Mouse (Mus musculus) bone marrow macrophage, adult 2 months (primary cell): Measurements from ENCODE around the gene Nap1l3. TPM values are rescaled to one million over a fixed set of nuclear protein-coding genes. Genes with fewer than 3 reads are reported as not detected.

Experiments
- H3K27ac ChIP-seq: 2 replicates; pipeline ENCODE4 v1.5.1; 2012; ENCODE audit warnings: low read depth, low read length; ENCODE audit not compliant: insufficient read depth
- H3K4me1 ChIP-seq: 2 replicates; pipeline ENCODE4 v1.6.1; 2012; ENCODE audit warnings: low read length; ENCODE audit not compliant: control insufficient read depth, insufficient read depth
- H3K4me3 ChIP-seq: 2 replicates; pipeline ENCODE4 v1.5.1; 2012; ENCODE audit warnings: mild to moderate bottlenecking, low read length, moderate library complexity; ENCODE audit not compliant: insufficient read depth
- CTCF ChIP-seq: IDR thresholded peaks from 2 replicates; pipeline ENCODE4 v1.5.1; 2012; ENCODE audit warnings: low read depth, mild to moderate bottlenecking, low read length, moderate library complexity
- POLR2A ChIP-seq: IDR thresholded peaks from 2 replicates; pipeline ENCODE4 v1.6.1; 2012; ENCODE audit warnings: mild to moderate bottlenecking, low read depth, low read length, borderline replicate concordance
- polyA plus RNA-seq: library from polyadenylated mRNA; stranded (reverse); fragments of >200 nt; gene quantifications from 2 replicates; pipeline ENCODE4 v1.2.4, GENCODE M21; 2012; ENCODE audit not compliant: missing spikeins, insufficient read depth, insufficient read length

The Nap1l3 gene
- not detected in 2 replicates for polyA plus RNA-seq

- H3K4me3 ChIP-seq = peak within 1 kb of the TSS; percentile 51
- no peak for TF ChIP-seq POLR2A
- TF ChIP-seq CTCF = no peak
- no peak within 1 kb of the TSS for H3K27ac ChIP-seq
- H3K4me1 ChIP-seq = no peaks in the 10 kb centered on the region
Measured at GRCm38 (mm10) chrX:122396781-122397581, at the start of gene Nap1l3. Nap1l3 (minus strand) TSS chrX:122397401.

- TF ChIP-seq CTCF (no peak), POLR2A (no peak)
- peak overlapping the region; percentile 51; the same call in 1 of the 2 replicates for H3K4me3 ChIP-seq
- H3K27ac ChIP-seq = no peak overlapping the region
- H3K4me1 ChIP-seq = no peaks in the 10 kb centered on the region
Measured at GRCm38 (mm10) chrX:122397652-122398051, 451 bp upstream of the Nap1l3 start.
